Mouse (Mus musculus) CD4-positive naive resting alpha-beta T cell, adult 76 days (primary cell): ENCODE measurements around the gene Mab21l3. TPM values are rescaled to one million over a fixed set of nuclear protein-coding genes. Genes with fewer than 3 reads are reported as not detected.

Experiments
- total RNA-seq: library from RNA; stranded (reverse); gene quantifications from one replicate; pipeline ENCODE4 v1.2.4, GENCODE M21; 2023

Gene Mab21l3
- total RNA-seq = 0.26 TPM

DNA sequence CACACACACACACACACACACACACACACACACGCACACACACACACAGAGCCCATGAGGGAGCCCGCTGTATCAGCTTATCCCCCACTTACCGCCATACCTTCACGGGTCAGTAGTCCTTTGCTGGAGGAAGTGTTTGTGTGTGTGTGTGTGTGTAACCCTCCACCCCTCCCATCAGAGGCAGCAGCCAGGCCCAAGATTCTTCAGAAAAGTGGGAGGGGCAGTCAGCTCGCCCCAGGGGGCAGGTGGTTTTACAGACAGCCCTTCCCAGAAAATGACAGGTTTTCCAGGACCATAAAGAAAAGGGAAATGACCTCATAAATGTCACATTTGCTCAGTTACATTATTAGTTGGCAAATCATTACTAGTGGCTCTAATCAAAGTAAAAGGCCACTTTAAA lies at the start of gene Mab21l3:
Mab21l3 (minus strand) TSS at position 144 of the 400 bp plus-strand sequence.

Other genes starting within 250 kb of the Mab21l3 start
- 269 TPM for gene Atp1a1, start 244.3 kb downstream of the Mab21l3 start, total RNA-seq
- gene Slc22a15, start 75.5 kb upstream of the Mab21l3 start, total RNA-seq = 2.3 TPM
- gene Nhlh2, start 161.1 kb upstream of the Mab21l3 start, total RNA-seq = not detected
- not detected for gene Casq2, start 237.5 kb upstream of the Mab21l3 start, total RNA-seq